Comparison of ENCODE assay signal across 19 mouse cellular contexts in genomic region chr8:126751416-126752140, GRCm38 (mm10).
DNase-seq lines count a peak whose midpoint lies in the region; ATAC-seq and TF ChIP-seq lines count a peak whose summit lies in the region.
"Had no signal": no experiment of that assay in that cellular context is flagged by ENCODE, and none has a peak within 500 bp of the region (broad histone marks: within the 10 kb centered on the region; RNA-seq: fewer than 3 reads in every experiment).

No protein-coding gene starts in this region.

- H3K27ac ChIP-seq in intestine, embryonic 15.5 days = 0 out of 2 replicates have a peak overlapping the region, but pooled peaks have one; percentile 11
- H3K27ac ChIP-seq in intestine, postnatal 0 days (ENCODE audit: low read depth, low read length) = no peak overlapping the region
- peak overlapping the region; percentile 83 for H3K27ac ChIP-seq in embryonic fibroblast, embryonic 13.5 days (ENCODE audit: insufficient read depth, low read length)
- H3K27ac ChIP-seq: hindbrain, embryonic 12.5 days had no signal

- H3K9ac ChIP-seq in intestine, embryonic 15.5 days = no peak overlapping the region
- H3K9ac ChIP-seq in intestine, postnatal 0 days (ENCODE audit: low read depth, low read length) = no peak overlapping the region
- H3K9ac ChIP-seq: heart, embryonic 12.5 days; hindbrain, embryonic 12.5 days had no signal

- TF ChIP-seq POLR2A in embryonic fibroblast, embryonic 13.5 days (IDR thresholded peaks at IDR 0.05; ENCODE audit: low read depth, low read length) = no peak

- H3K27me3 ChIP-seq in intestine, embryonic 15.5 days (replicated peaks) = no peaks in the 10 kb centered on the region
- no peaks in the 10 kb centered on the region for H3K27me3 ChIP-seq in intestine, postnatal 0 days (replicated peaks; ENCODE audit: control insufficient read depth, insufficient read depth, low read length)
- H3K27me3 ChIP-seq: heart, embryonic 12.5 days; hindbrain, embryonic 12.5 days; Patski had no signal

- H3K4me2 ChIP-seq in intestine, embryonic 15.5 days (replicated peaks) = no peak overlapping the region
- no peak overlapping the region for H3K4me2 ChIP-seq in intestine, postnatal 0 days (replicated peaks; ENCODE audit: low read depth)
- H3K4me2 ChIP-seq: heart, embryonic 12.5 days; hindbrain, embryonic 12.5 days had no signal

- TF ChIP-seq CTCF in intestine, postnatal 0 days (IDR thresholded peaks at IDR 0.05; ENCODE audit: low read depth) = no peak
- no peak for TF ChIP-seq CTCF in embryonic fibroblast, embryonic 13.5 days (IDR thresholded peaks at IDR 0.05; ENCODE audit: borderline replicate concordance, insufficient read depth, low read length)

- no peak for ATAC-seq in intestine, embryonic 15.5 days
- no peak for ATAC-seq in intestine, postnatal 0 days
- ATAC-seq: forebrain, embryonic 14.5 days; Patski had no signal

- H3K4me1 ChIP-seq in intestine, embryonic 15.5 days (replicated peaks) = peaks cover 2% of the 10 kb centered on the region
- H3K4me1 ChIP-seq in intestine, postnatal 0 days (replicated peaks; ENCODE audit: control insufficient read depth, insufficient read depth, low read length) = peaks cover 3% of the 10 kb centered on the region
- H3K4me1 ChIP-seq in embryonic fibroblast, embryonic 13.5 days (ENCODE audit: control insufficient read depth, insufficient read depth, low read length) = peaks cover 3% of the 10 kb centered on the region; the same call in 1 of the 2 replicates
- H3K4me1 ChIP-seq: heart, embryonic 12.5 days had no signal

- WGBS in intestine, embryonic 15.5 days = 62% methylated on average over 6 of the region's 6 CpGs
- WGBS in intestine, postnatal 0 days = 58% methylated on average over 6 of the region's 6 CpGs

- no peaks in the 10 kb centered on the region for H3K9me3 ChIP-seq in intestine, embryonic 15.5 days
- no peaks in the 10 kb centered on the region for H3K9me3 ChIP-seq in intestine, postnatal 0 days (ENCODE audit: control insufficient read depth)
- H3K9me3 ChIP-seq: heart, embryonic 12.5 days; hindbrain, embryonic 12.5 days had no signal

- peak; percentile 12 for DNase-seq in cerebellum, adult 9-10 months
- no peak for DNase-seq in cerebellum, postnatal 4 days (ENCODE audit: low spot score in 2 of 2)
- peak; percentile 26 for DNase-seq in Muller cell, postnatal 12 days (ENCODE audit: inconsistent ontology term)
- no peak for DNase-seq in thymus, postnatal 0 days (ENCODE audit: low spot score)
- no peak for DNase-seq in kidney, postnatal 4 days
- DNase-seq: cerebellum, postnatal 25 days; kidney, adult 18-20 months; kidney, postnatal 25 days; left cerebral cortex, postnatal 4 days; retina, postnatal 1 day; thymus, postnatal 14 days had no signal

- no peak overlapping the region for H3K4me3 ChIP-seq in intestine, embryonic 15.5 days (replicated peaks)
- no peak overlapping the region for H3K4me3 ChIP-seq in intestine, postnatal 0 days (ENCODE audit: low read depth, low read length)
- H3K4me3 ChIP-seq in embryonic fibroblast, embryonic 13.5 days (ENCODE audit: insufficient read depth, low read length) = no peak overlapping the region
- H3K4me3 ChIP-seq: heart, embryonic 12.5 days; hindbrain, embryonic 12.5 days; myocyte had no signal

- H3K36me3 ChIP-seq in intestine, embryonic 15.5 days = no peaks in the 10 kb centered on the region
- H3K36me3 ChIP-seq in intestine, postnatal 0 days (ENCODE audit: control insufficient read depth, insufficient read depth) = no peaks in the 10 kb centered on the region
- H3K36me3 ChIP-seq: heart, embryonic 12.5 days; hindbrain, embryonic 12.5 days had no signal

Comparison
In these comparisons a context has a peak if more than half of its experiments do, and no peak if none do; other contexts are left out.
1. DNase-seq: peak in cerebellum, adult 9-10 months (single experiment) and Muller cell, postnatal 12 days (single experiment); none in cerebellum, postnatal 4 days (0 of 2), thymus, postnatal 0 days (single experiment) and kidney, postnatal 4 days (0 of 2).